Mouse (Mus musculus): ENCODE data around the gene Manea. TPM values are rescaled to one million over a fixed set of nuclear protein-coding genes. Genes with fewer than 3 reads are reported as not detected.

Gene Manea
- 18.3 and 23.1 TPM in 2 replicates for polyA plus RNA-seq (2012; rRNA removed)

GRCm38 (mm10) chr4:26346443-26347106, at the start of gene Manea:
Gene Manea (minus strand): TSS chr4:26346891.

All from colon, adult 2 months (tissue).